Mouse (Mus musculus) C2C12 (cell line): ENCODE measurements at regions not wholly inside any gene's neighbourhood (a gene's known extent, or its start where the extent isn't known, plus 50 kb on each side); places are given as distances from the start of the nearest gene placed in this dataset.

Source experiments
- CEBPB ChIP-seq: IDR thresholded peaks from one replicate; pipeline ENCODE4 v1.6.1; 2011; ENCODE audit warnings: low read depth, mild to moderate bottlenecking, control low read depth, moderate library complexity
- CTCF ChIP-seq: IDR thresholded peaks from one replicate; pipeline ENCODE4 v1.5.1; 2011; ENCODE audit not compliant: control insufficient read depth, insufficient read depth, insufficient read length
- FOSL1 ChIP-seq: IDR thresholded peaks from one replicate; pipeline ENCODE4 v1.8.0; 2011; ENCODE audit warnings: mild to moderate bottlenecking, low read length; ENCODE audit not compliant: poor library complexity, insufficient read depth, severe bottlenecking
- MAX ChIP-seq: IDR thresholded peaks from one replicate; pipeline ENCODE4 v1.6.1; 2011; ENCODE audit warnings: mild to moderate bottlenecking, control low read depth
- MYOD1 ChIP-seq: IDR thresholded peaks from one replicate; pipeline ENCODE4 v1.6.1; 2011; ENCODE audit warnings: low read depth; ENCODE audit not compliant: control insufficient read depth, insufficient read length
- MYOG ChIP-seq: IDR thresholded peaks from one replicate; pipeline ENCODE4 v1.6.1; 2011; ENCODE audit not compliant: control insufficient read depth, insufficient read length; ENCODE audit errors: extremely low read depth
- USF1 ChIP-seq: IDR thresholded peaks from one replicate; pipeline ENCODE4 v1.6.1; 2011; ENCODE audit warnings: low read depth, mild to moderate bottlenecking, control low read depth, moderate library complexity

DNA sequence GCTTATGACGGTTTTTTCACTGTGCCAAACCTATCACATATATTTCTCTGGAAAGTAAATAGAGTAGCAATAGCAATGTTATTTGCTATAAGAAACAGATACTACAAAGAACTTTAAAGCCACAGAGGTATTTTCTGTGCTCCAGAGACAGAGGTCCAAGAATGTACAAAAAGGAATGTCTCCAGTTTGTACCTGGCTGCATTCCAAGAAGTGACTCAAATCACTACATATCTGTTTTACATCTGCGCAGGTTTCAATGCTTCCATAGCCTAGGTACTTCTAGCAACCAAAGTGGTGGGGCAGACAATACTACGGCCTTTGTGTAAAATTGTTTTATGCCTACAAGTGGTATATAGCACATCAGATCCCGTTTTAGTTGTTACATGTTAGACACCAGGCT is 620.7 kb upstream of the Klf6 start:
- no peak for TF ChIP-seq CTCF
- no peak for TF ChIP-seq FOSL1
- no peak for TF ChIP-seq MYOG
- TF ChIP-seq MAX: no peak
- TF ChIP-seq USF1: no peak
- TF ChIP-seq MYOD1: no peak
- no peak for TF ChIP-seq CEBPB
